Mouse (Mus musculus): ENCODE results near the gene Chsy1.

DNA sequence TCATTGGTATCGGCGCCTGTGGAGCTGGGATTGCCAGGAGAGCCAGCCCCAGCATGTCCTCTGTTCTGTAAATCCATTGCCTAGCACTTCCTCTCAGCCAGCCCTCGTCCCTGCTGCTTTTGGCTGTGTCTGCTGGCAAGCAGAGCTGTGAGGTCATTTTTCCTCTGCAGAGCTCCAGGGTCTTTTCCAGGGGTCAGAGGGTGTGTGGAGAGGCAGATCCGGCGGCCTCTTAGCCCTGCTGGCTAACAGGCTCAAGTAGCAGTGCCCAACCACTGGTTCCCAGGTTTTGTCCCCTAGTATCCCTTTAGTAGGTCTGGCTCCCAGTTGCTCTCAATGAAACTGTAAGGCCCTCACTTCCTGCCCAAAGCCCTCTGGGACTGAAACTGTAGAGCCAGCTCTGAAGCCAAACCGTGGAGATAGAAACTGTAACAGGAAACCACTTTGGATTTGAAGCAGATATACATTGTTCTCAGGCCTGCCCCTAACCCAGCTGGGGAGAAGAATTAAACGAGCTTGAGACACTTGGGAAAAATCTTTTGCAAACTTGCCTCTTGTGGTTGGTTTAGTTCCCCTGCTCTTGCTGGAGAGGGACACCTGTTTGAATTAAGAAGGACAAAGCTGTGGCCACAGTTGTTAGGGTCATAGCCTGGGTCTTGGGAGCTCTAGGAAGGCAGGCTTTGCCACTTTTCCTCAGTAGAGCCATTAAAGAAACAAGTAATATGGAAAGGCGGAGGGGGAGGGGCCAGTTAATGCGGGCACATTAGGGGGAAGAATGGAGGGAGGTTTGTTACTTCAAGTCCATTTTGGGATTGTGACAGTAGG is 109.1 kb downstream of the Chsy1 start:
- TF ChIP-seq CTCF (conservative IDR thresholded peaks at IDR 0.05; ENCODE audit: insufficient read depth, insufficient read length, low read depth, low read length): no peak
- no peak for TF ChIP-seq POLR2A (IDR thresholded peaks at IDR 0.05; ENCODE audit: low read depth, low read length)

Data from kidney, adult 2 months (tissue).